Mouse (Mus musculus): ENCODE data around the gene Rac1.

DNA sequence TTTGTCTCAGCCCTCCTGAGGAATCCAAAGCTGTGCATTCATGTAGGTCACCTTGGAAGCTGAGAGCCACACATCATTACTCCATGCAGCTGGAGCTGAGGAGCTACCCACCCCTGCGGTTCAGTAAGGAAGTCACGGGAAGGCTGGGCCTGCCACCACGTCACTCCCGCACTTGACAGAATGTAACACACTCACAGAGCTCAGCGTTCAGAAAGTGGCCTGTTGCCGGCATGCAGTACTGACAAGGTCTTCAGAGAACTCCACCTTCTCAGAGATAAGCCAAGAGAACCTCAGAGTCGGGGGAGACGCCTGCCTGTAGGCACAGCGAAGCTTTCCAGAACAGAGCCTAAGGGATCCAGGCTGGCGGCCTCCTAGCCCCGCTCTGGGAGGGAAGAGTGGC, 18.1 kb downstream of the Rac1 start:
- no peak for TF ChIP-seq POLR2A (IDR thresholded peaks at IDR 0.05; ENCODE audit: borderline replicate concordance, insufficient read depth, low read length)
- TF ChIP-seq CTCF (IDR thresholded peaks at IDR 0.05; ENCODE audit: borderline replicate concordance, insufficient read depth, low read depth, low read length): no peak
